Mouse (Mus musculus): Measurements from ENCODE around the gene Stx7. TPM values are rescaled to one million over a fixed set of nuclear protein-coding genes. Genes with fewer than 3 reads are reported as not detected.

Gene Stx7
- polyA plus RNA-seq, 1 experiment: 151 TPM

DNA sequence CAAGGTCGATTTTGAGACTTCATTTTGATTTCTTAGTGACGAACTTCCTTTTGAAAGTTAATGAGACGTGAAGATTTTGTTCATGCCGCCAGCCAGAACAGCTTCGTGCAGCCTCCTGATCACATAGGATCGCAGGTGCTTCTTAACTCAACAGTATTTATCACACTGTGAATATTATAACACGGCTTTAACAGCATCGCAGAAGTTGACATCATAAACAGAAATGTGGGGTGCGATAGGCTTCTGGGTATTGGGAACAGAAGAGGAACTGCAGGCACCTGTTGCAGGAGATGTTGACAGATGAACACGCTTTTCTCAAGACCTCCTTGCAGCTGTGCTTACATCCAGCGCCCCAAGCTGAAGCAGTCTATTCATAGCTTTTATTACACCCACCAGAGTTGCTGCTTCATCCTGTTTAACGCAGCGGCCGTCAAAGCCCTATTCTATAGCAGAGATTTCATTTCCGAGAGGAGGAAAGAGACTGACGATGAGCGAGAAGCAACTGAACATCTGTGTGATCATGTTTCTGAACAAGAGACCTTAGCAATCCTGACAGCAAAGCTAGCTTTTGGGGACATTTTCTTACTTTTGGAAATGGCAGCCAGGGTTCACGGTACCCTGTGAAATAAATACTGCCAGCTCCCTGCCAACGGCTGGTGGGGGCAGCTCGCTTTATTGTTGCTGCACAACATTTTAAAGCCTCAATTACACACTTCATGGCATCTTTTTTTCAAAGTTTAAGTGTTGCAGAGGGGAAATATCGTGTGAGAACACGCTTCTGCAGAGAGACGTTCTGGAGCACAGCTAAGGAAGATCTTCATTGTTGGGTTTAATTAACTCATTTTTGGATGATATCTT, 86.6 kb downstream of the Stx7 start:
- no peak overlapping the region for H3K27ac ChIP-seq (ENCODE audit: insufficient read depth, low read depth, low read length)
- no peak overlapping the region for H3K4me3 ChIP-seq (ENCODE audit: insufficient read depth, low read length)
- TF ChIP-seq CTCF (IDR thresholded peaks at IDR 0.05; ENCODE audit: low read depth, low read length) (no peak), POLR2A (IDR thresholded peaks at IDR 0.05; ENCODE audit: borderline replicate concordance, low read depth, low read length) (no peak)
- H3K4me1 ChIP-seq (ENCODE audit: control insufficient read depth, insufficient read depth, low read length): no peaks in the 10 kb centered on the region

Other genes with a start within 250 kb of the Stx7 start
- gene Taar1, start 228.9 kb upstream of the Stx7 start, polyA plus RNA-seq (2012; ENCODE audit: insufficient read depth, insufficient read length, missing spikeins): not detected in 2 replicates
- not detected in 2 replicates for gene Taar2, start 210.7 kb upstream of the Stx7 start, polyA plus RNA-seq (2012; ENCODE audit: insufficient read depth, insufficient read length, missing spikeins)
- gene Taar3, start 199.7 kb upstream of the Stx7 start, polyA plus RNA-seq (2012; ENCODE audit: insufficient read depth, insufficient read length, missing spikeins): not detected in 2 replicates
- not detected in 2 replicates for gene Taar4, start 188.8 kb upstream of the Stx7 start, polyA plus RNA-seq (2012; ENCODE audit: insufficient read depth, insufficient read length, missing spikeins)
- gene Taar5, start 178.6 kb upstream of the Stx7 start, polyA plus RNA-seq (2012; ENCODE audit: insufficient read depth, insufficient read length, missing spikeins): not detected in 2 replicates
- not detected in 2 replicates for gene Taar6, start 163.7 kb upstream of the Stx7 start, polyA plus RNA-seq (2012; ENCODE audit: insufficient read depth, insufficient read length, missing spikeins)
- gene Taar7a, start 155.8 kb upstream of the Stx7 start, polyA plus RNA-seq (2012; ENCODE audit: insufficient read depth, insufficient read length, missing spikeins): not detected in 2 replicates
- not detected in 2 replicates for gene Taar7b, start 149.4 kb upstream of the Stx7 start, polyA plus RNA-seq (2012; ENCODE audit: insufficient read depth, insufficient read length, missing spikeins)
- gene Taar7d, start 122.1 kb upstream of the Stx7 start, polyA plus RNA-seq (2012; ENCODE audit: insufficient read depth, insufficient read length, missing spikeins): not detected in 2 replicates
- gene Taar7e, start 111.7 kb upstream of the Stx7 start, polyA plus RNA-seq (2012; ENCODE audit: insufficient read depth, insufficient read length, missing spikeins): not detected in 2 replicates
- not detected in 2 replicates for gene Taar7f, start 99.8 kb upstream of the Stx7 start, polyA plus RNA-seq (2012; ENCODE audit: insufficient read depth, insufficient read length, missing spikeins)
- not detected in 2 replicates for gene Taar8a, start 72.8 kb upstream of the Stx7 start, polyA plus RNA-seq (2012; ENCODE audit: insufficient read depth, insufficient read length, missing spikeins)
- not detected in 2 replicates for gene Taar8b, start 57.0 kb upstream of the Stx7 start, polyA plus RNA-seq (2012; ENCODE audit: insufficient read depth, insufficient read length, missing spikeins)
- gene Taar8c, start 47.4 kb upstream of the Stx7 start, polyA plus RNA-seq (2012; ENCODE audit: insufficient read depth, insufficient read length, missing spikeins): not detected in 2 replicates
- gene Taar9, start 39.8 kb upstream of the Stx7 start, polyA plus RNA-seq (2012; ENCODE audit: insufficient read depth, insufficient read length, missing spikeins): not detected in 2 replicates
- gene Moxd1, start 74.2 kb downstream of the Stx7 start, polyA plus RNA-seq (2012; ENCODE audit: insufficient read depth, insufficient read length, missing spikeins): not detected in 2 replicates

Data from bone marrow macrophage, adult 2 months (primary cell).